Mouse (Mus musculus): Measurements from ENCODE around the gene Hnrnpr.

- no peak for TF ChIP-seq CTCF (IDR thresholded peaks at IDR 0.05; ENCODE audit: low read depth, low read length)
- TF ChIP-seq POLR2A (IDR thresholded peaks at IDR 0.05; ENCODE audit: extremely low read depth, insufficient read depth, low read length): no peak
These were observed 25.9 kb upstream of the Hnrnpr start for GRCm38 (mm10) chr4:136284891-136285290.

Measured in liver, adult 2 months (tissue).